Mouse (Mus musculus): ENCODE results near the gene Thpo.
A peak's percentile ranks its signal among the peaks of the same experiment; 100 is the strongest.

Thpo gene

DNA sequence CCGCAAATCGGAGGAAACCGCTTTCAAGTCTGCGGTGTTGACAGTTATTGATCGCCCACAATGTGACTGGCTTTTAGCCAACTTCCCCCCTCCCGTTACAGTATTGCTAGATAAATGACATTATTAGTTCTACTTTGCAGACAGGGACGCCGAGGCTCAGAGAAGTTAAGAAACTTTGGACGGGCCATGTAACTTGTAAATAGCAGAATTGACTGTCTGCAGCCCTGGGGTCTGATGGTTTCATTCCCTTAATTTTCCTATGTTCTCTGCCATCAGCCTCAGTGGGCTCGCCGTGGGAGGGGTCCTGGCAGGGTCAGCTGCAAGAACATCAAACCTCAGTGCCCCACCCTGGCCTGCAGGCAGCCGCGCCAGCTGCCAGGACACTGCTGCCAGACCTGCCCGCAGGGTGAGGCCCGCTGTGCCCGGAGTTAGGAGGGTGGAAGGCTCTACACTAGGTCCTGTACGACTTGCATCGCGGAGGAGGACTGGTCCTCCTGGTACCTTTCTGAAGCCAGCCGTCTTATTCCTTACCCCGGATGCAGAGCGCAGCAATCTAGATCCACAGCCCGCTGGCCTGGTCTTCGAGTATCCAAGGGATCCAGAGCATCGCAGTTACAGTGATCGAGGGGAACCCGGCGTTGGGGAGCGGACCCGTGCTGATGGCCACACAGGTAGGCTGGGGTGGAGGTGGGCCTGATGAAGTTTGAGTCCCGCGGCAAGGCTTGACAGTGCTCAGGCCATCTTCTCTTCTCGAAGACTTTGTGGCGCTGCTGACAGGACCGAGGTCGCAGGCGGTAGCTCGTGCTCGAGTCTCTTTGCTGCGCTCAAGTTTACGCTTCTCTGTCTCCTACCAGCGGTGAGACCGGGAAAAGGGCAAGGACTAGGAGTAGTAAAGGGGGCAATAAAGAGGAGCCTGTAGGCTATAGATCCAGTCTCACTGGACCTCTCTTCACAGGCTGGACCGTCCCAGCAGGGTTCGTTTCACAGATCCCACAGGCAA, at the start of gene Thpo:
TSS of gene Thpo (minus strand) at position 781 of the 1,000 bp plus-strand sequence.
- DNase-seq: no peak

DNA sequence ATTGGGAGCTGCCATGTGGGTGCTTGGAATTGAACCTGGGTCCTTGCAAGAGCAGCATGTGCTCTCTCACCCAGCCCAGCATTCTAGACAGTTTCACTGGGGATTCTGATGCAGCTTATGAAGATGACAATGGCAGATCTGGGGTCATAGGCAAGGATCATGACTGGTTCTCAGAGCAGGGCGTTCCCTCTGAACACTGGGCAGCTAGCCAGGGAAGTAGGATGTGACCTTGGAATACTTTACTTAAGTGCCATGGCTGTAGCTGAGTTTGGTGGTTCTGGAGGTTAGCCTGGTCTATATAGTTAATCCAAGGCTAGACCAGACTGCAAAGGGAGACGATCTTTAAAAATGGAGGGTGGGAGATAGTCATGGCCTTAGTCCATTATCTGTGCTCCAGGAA, 49.6 kb upstream of the Thpo start:
- DNase-seq: no peak

DNA sequence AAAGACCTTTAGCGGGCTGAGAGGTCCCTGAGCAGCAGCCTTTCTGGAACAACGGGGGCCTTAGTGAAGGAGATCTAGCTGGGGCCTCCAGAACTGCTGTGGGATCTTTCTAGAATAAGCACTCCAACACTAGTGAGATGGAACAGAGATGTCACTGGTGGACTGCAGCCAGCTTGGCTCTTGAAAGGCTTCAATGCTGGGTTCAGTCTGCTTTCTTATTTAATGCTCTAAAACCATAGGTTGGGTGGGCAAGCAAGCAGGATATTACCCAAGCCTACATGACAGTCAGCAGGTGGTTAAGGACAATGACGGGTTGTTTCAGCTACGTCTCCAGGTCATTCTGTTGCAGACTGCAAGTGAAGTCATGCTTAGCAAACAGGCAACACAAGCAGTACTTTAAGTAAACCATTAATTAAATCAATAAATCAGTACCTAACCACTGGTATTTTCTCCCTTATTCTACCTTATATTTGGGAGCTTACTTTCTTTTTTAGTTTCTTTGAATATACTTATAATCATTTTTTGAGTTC, 46.9 kb upstream of the Thpo start:
- no peak for DNase-seq

DNA sequence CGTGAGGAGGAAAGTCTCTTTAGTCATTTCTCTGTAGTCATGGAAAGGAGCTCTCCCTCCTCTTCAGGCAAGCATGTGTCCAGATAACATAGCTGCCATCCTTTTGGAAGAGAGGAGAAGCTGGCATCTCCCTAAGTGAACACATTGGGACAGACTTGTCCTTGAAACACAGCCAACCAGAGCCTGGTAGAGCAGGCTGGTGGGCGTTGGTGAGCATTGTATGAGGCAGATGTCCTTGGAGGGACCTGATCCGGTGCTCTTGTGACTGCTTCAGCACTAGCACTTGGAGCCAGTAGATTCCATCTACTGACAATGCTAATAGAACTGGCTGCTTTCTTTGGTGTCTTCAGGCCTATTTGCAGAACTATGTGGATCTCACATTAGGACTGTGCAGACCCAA, 45.5 kb upstream of the Thpo start:
- DNase-seq: peak; percentile 6

- no peak for DNase-seq
Measured at GRCm38 (mm10) chr16:20775021-20775420, 40.7 kb upstream of the Thpo start.

- no peak for DNase-seq
Measured at GRCm38 (mm10) chr16:20765244-20765643, 30.9 kb upstream of the Thpo start.

DNA sequence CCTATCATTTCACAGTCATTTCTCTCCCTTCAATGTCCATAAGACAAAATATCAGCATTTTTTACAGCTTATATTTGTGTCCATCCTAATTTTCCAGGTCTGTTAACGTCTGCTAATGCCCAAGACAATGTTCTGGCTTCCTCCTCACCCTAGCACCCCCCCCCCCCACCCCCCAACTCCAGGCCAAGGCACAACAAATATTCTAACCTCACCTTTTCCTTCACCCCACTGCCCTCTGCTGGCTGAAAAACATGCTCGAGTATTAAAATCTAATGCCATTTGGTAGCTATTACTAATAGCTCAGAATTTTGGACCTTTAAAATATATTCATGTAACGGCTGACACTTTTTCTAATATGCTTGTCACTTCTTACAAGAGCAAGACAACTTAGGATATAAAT, 27.4 kb upstream of the Thpo start:
- DNase-seq: peak; percentile 28

DNA sequence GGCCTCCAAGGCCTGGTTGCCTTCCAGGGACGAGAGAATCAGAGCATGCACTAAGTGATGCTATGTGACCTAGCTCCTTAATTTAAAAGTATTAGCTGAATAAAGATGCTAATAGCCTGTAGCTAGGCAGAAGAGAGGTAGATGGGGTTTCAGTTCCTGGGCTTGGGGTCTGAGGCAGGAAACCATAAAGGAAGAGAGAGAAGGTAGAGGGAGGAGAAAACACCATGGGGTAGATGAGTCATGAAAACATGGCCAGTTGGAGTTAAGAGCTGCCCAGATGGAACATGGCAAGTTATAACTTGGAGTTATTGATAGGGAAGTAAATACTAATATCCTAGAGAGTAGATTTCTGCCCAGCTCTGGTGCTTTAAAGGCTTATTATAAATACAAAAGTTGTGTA, 23.1 kb upstream of the Thpo start:
- DNase-seq: no peak

DNA sequence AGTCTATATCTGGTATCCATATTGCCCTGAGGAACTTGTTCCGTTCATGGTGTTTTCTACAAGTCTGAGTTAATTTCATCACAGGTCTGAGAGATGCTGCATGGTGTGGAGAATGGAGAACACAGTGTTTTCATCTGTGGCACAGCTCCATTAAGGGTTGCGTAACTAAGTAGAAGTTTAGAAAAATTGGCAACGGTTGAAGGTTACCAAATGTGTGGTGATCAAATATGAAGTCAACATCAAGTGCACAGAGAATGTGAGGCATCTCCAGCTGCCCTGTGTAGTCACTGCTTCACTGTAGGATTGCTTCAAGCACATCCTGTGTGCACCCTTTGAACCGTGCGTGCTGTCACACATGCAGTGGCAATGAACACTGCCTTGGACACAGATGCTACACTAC, 21.7 kb upstream of the Thpo start:
- no peak for DNase-seq

- DNase-seq: peak; percentile 33
Measured at GRCm38 (mm10) chr16:20750518-20750917, 16.2 kb upstream of the Thpo start.

- peak; percentile 86 for DNase-seq
Measured at GRCm38 (mm10) chr16:20746641-20747040, 12.3 kb upstream of the Thpo start.

DNA sequence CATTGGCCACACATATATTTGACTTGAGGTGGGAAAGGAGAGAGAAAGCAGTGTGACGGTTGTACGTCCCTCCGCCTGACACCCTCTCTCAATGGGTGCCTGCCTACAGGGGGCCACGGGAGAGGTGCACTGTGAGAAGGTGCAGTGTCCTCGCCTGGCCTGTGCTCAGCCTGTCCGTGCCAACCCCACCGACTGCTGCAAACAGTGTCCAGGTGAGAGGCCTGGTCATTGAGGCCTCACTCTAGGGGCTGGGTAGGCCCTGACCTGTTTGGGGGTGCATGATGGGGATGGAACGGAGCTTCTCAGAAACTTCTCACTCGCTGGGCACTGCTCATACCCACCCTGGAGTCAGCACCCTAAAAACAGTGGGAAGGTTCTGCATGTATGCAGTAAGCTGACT, 5.5 kb upstream of the Thpo start:
- DNase-seq: no peak

DNA sequence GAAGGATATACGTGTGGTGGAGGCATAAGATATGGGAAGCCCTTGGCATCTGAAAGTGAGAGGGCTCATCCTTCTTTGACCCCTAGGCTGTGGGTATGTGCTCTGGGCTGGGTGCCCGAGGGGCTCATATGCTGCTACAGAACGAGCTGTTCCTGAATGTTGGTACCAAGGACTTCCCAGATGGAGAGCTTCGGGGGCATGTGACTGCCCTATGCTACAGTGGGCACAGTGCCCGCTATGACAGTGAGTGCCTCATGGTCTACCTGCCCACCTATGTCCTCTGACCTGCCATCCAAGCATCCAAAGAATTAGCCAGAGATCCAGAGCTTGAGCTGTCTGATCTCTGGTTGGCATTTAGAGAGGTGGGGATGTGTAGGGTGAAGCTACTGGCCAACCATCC, 2.5 kb upstream of the Thpo start:
- no peak for DNase-seq

DNA sequence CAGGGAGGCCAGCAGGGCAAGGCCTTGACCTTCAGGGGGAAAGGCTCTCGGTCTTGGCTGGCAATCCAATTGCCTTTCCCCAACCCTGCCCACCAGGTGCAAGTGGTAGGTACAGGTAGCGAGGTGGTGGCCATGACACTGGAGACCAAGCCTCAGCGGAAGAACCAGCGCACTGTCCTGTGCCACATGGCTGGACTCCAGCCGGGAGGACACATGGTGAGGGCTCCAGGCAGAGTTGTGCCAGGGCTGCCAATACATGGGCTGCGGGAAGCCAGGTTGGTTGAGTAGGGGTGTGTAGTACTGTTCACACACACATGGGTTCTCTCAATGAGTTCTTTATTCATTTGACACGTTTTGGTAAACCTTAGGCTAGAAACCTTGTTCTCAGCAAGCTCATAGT, 1.9 kb upstream of the Thpo start:
- no peak for DNase-seq

DNA sequence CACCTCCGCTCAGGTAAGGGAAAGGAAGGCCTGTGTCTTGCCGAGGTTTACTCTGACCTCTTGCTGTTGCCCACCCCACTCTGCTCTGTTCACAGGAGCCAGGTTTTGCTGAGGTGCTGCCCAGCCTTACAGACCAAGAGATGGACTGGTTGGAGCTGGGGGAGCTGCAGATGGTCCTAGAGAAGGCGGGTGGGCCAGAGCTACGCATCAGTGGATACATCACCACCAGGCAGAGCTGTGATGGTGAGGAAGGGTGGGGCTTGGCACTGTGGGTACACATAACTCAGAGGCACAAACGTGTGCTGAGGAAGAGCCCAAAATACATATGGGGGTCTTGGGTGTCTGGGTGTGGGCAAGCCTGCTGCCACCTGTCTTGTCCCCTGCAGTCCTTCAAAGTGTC, 1.3 kb upstream of the Thpo start:
- DNase-seq: no peak

DNA sequence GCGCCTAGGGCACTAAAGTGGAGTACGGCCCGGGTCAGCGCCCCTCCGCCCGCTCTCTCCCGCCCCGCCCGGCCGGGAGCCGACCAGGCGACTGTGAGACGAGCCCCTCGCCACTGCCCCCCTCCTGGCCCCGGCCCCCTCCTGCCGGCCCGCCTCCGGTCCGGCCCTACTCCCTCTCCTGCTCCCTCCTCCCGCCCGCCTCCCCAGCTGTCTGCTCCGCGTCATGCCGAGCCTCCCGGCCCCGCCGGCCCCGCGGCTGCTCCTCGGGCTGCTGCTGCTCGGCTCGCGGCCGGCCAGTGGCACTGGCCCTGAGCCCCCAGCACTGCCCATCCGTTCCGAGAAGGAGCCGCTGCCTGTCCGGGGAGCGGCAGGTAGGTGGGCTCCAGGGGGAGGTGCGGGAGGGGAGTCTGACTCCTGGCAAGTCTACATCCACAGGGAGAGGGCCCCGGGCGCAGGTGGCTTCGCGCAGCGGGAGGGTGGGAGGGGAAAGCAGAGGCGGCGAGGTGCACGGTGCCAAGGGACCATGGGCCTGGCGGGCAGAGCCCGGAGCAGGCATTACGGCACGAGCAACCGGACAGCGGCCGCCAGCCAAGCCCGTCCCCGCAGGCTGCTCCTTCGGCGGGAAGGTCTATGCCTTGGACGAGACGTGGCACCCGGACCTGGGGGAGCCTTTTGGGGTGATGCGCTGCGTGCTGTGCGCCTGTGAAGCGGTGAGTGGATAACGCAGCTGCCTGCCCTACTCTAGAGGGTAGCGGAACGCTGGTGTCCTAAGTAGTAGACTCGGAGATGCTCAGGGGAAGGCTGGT, 1.2 kb downstream of the Thpo start, which contains the start of gene Chrd:
TSS of gene Chrd (plus strand) at position 203 of the 806 bp plus-strand sequence.
- peak; percentile 65 for DNase-seq

DNA sequence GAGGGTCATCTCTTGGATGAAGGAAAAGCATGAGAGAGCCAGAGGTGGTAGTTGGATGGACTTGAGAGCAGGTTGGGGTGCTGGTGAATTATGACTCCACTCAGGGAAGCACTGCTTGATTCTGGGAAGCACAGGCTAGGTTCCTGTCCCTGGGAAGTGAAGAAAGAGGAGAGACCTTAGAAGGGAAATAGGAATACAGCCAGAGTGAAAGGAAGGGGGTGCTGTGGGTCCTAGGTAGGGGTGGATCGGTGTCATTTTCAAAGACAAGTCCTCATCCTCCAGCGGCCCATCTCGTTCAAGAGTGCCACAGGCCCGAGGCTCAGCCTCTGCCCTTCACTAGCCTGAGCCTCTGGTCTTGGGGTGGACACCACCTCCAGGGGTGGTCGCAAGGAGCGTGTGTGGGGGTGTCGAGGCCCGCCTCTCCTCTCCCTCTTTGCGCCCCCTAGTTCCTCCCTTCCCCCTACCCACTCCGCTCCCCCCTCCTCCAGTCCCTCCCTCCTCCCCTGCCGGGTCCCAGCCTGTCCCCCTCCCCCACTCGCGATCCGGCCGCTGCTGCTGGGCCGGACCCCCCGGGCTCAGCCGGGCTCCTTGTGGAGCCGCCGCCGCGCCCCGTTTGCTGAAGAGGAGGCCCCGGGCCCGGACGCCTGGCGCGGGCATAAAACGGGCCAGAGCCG, 1.9 kb downstream of the Thpo start:
- no peak for DNase-seq

GRCm38 (mm10) chr16:20731688-20732087, 2.6 kb downstream of the Thpo start:
- DNase-seq: peak; percentile 67

DNA sequence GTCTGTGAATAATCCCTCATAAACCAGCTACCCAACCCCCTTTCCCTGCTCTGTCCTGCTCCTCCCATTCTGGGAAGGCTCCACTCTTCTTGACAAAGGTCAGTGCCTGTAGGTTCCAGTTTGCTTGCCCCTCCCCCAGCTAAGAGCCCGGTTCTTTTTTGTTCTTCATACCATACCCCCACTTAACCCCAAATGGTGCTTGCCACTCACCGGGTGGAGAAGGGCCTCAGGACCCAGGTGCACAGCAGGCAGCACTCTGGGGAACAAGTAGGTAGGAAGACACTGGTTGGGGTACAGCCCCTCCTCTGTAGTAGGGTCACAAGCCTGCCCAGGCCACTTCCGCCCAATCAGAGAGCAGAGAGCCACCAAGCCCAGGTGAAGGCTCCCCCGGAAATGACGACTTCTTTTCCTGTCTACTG, 4.0 kb downstream of the Thpo start:
- no peak for DNase-seq

- no peak for DNase-seq
Measured at GRCm38 (mm10) chr16:20726384-20726783, 7.9 kb downstream of the Thpo start.

GRCm38 (mm10) chr16:20725750-20726149, 8.6 kb downstream of the Thpo start:
- DNase-seq: no peak

DNA sequence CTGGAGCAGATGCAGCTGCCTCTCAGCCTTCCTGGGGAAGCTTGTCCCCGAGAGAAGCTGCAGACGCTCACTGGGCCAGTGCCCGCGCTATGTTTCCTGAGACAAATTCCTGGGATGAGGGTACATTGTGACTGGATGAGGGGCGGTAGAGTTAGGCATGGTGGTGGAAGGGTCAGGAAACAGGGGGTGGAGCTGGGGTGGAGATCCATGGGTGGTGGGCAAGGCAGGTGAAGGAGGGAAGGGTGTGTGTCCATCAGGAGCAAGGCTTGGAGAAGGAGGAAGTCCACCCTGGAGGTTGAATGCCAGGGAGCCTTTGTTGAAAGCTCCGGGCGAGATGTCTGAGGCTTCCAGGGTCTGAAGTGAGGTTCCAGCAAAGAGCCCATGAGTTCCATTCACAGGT, 9.0 kb downstream of the Thpo start:
- DNase-seq: no peak

- no peak for DNase-seq
Measured at GRCm38 (mm10) chr16:20724338-20724748, 10.0 kb downstream of the Thpo start.

All from right cerebral cortex, adult 18-20 months (tissue).